Mouse (Mus musculus): ENCODE measurements around the gene Cep57. TPM values are rescaled to one million over a fixed set of nuclear protein-coding genes. Genes with fewer than 3 reads are reported as not detected.

Gene Cep57
- polyA plus RNA-seq, 1 experiment from 2014 or later, result 66.7 TPM

GRCm38 (mm10) chr9:13781985-13782384, 44.9 kb downstream of the Cep57 start:
- no peak overlapping the region for H3K9ac ChIP-seq (replicated peaks)
- H3K27ac ChIP-seq (replicated peaks), result no peak overlapping the region
- peaks cover 23% of the 10 kb centered on the region; the same call in 1 of the 2 replicates for H3K36me3 ChIP-seq
- WGBS, result 93% methylated on average over 1 of the region's 1 CpGs
- no peak for ATAC-seq (ENCODE audit: low FRiP score, low read depth)
- H3K4me2 ChIP-seq (replicated peaks), result no peak overlapping the region
- no peaks in the 10 kb centered on the region for H3K4me1 ChIP-seq
- H3K27me3 ChIP-seq, result no peaks in the 10 kb centered on the region
- H3K4me3 ChIP-seq, result no peak overlapping the region
- 0 out of 2 replicates have a peak, but pooled peaks cover 2% of the 10 kb centered on the region for H3K9me3 ChIP-seq

- no peaks in the 10 kb centered on the region for H3K36me3 ChIP-seq
- H3K27me3 ChIP-seq, result no peaks in the 10 kb centered on the region
- no peak overlapping the region for H3K4me2 ChIP-seq (replicated peaks)
- no peak overlapping the region for H3K27ac ChIP-seq (replicated peaks)
- WGBS, result 100% methylated on average over 1 of the region's 1 CpGs
- no peak overlapping the region for H3K9ac ChIP-seq (replicated peaks)
- H3K4me3 ChIP-seq, result no peak overlapping the region
- H3K9me3 ChIP-seq, result no peaks in the 10 kb centered on the region
- no peak for ATAC-seq (ENCODE audit: low FRiP score, low read depth)
- H3K4me1 ChIP-seq, result no peaks in the 10 kb centered on the region
Observed at GRCm38 (mm10) chr9:13774732-13775131, 52.2 kb downstream of the Cep57 start.

GRCm38 (mm10) chr9:13766570-13766969, 60.3 kb downstream of the Cep57 start:
- Histone ChIP-seq H3K4me1 (peaks cover 3% of the 10 kb centered on the region; the same call in 1 of the 2 replicates), H3K9ac (replicated peaks) (no peak overlapping the region), H3K4me3 (no peak overlapping the region), H3K27me3 (no peaks in the 10 kb centered on the region), H3K9me3 (no peaks in the 10 kb centered on the region), H3K36me3 (no peaks in the 10 kb centered on the region), H3K4me2 (replicated peaks) (no peak overlapping the region), H3K27ac (replicated peaks) (no peak overlapping the region)
- WGBS, result 90% methylated on average over 7 of the region's 7 CpGs
- no peak for ATAC-seq (ENCODE audit: low FRiP score, low read depth)

- H3K27ac ChIP-seq (replicated peaks), result no peak overlapping the region
- ATAC-seq (ENCODE audit: low FRiP score, low read depth), result no peak
- H3K9me3 ChIP-seq, result no peaks in the 10 kb centered on the region
- no peaks in the 10 kb centered on the region for H3K27me3 ChIP-seq
- H3K4me2 ChIP-seq (replicated peaks), result no peak overlapping the region
- H3K9ac ChIP-seq (replicated peaks), result no peak overlapping the region
- H3K4me3 ChIP-seq, result no peak overlapping the region
- H3K4me1 ChIP-seq, result peaks cover 3% of the 10 kb centered on the region; the same call in 1 of the 2 replicates
- WGBS, result 66% methylated on average over 2 of the region's 2 CpGs
- H3K36me3 ChIP-seq, result no peaks in the 10 kb centered on the region
Observed at GRCm38 (mm10) chr9:13765624-13766023, 61.3 kb downstream of the Cep57 start.

- H3K27ac ChIP-seq (replicated peaks), result no peak overlapping the region
- peaks cover 10% of the 10 kb centered on the region; the same call in 1 of the 2 replicates for H3K9me3 ChIP-seq
- no peaks in the 10 kb centered on the region for H3K27me3 ChIP-seq
- no peak overlapping the region for H3K4me3 ChIP-seq
- 92% methylated on average over 3 of the region's 3 CpGs for WGBS
- no peak for ATAC-seq (ENCODE audit: low FRiP score, low read depth)
- H3K4me2 ChIP-seq (replicated peaks), result no peak overlapping the region
- H3K36me3 ChIP-seq, result no peaks in the 10 kb centered on the region
- peaks cover 3% of the 10 kb centered on the region; the same call in 1 of the 2 replicates for H3K4me1 ChIP-seq
- H3K9ac ChIP-seq (replicated peaks), result no peak overlapping the region
Observed at GRCm38 (mm10) chr9:13760430-13760829, 66.5 kb downstream of the Cep57 start.

Other genes starting within 250 kb of the Cep57 start
- 75.5 and 80.1 TPM in 2 replicates for gene Mtmr2, start 78.7 kb downstream of the Cep57 start, polyA plus RNA-seq (2016; fragmentation: Nextera tagmentation; extraction: Ambion mirVana)
- 32.6 and 33.0 TPM in 2 replicates for gene Fam76b, start 609 bp upstream of the Cep57 start, polyA plus RNA-seq (2016; fragmentation: Nextera tagmentation; extraction: Ambion mirVana)